Comparison of ENCODE assay signal across 14 mouse cellular contexts in genomic region chr13:7090916-7091315, GRCm38 (mm10).
"Had no signal": no experiment of that assay in that cellular context is flagged by ENCODE, and none has a peak within 500 bp of the region (broad histone marks: within the 10 kb centered on the region; RNA-seq: fewer than 3 reads in every experiment).

No protein-coding gene starts in this region.

- ATAC-seq: intestine, postnatal 0 days; liver, embryonic 12.5 days; midbrain, embryonic 16.5 days had no signal

- DNase-seq: kidney, adult 8-10 months; kidney, postnatal 25 days; lung, postnatal 14 days; retina, postnatal 1 day; right cerebral cortex, postnatal 14 days; thymus, adult 18-20 months; thymus, postnatal 14 days had no signal

- H3K27ac ChIP-seq: limb, embryonic 15.5 days; liver, embryonic 12.5 days; lung, embryonic 15.5 days; midbrain, embryonic 12.5 days; neural tube, embryonic 13.5 days had no signal

- H3K4me3 ChIP-seq: limb, embryonic 15.5 days; liver, embryonic 12.5 days; lung, embryonic 15.5 days; midbrain, embryonic 12.5 days; neural tube, embryonic 13.5 days had no signal
